Mouse (Mus musculus) Patski (cell line): ENCODE results near the gene Naa80. TPM values are rescaled to one million over a fixed set of nuclear protein-coding genes. Genes with fewer than 3 reads are reported as not detected.

Source experiments
- ATAC-seq: fragments of 100-300 bp; one replicate; pipeline ENCODE4 v1.8.0; 2021
- CTCF ChIA-PET: fragments of 350-600 bp; sonication (Branson Sonifier 250); formaldehyde crosslinking; loops from one replicate; lab custom pipeline; 2022; ENCODE audit warnings: inconsistent platforms; lab: Charles Lee
- POLR2A ChIA-PET: fragments of 350-600 bp; sonication (Branson Sonifier 250); formaldehyde crosslinking; loops from one replicate; lab custom pipeline; 2022; ENCODE audit warnings: antibody characterized with exemption, inconsistent platforms; lab: Charles Lee
- DNase-seq: peaks from one replicate; pipeline ENCODE4 v3.0.0-alpha.2; 2011; ENCODE audit warnings: low read depth, low spot score
- H3K27me3 ChIP-seq: fragments of 371-371 bp; one replicate; pipeline ENCODE4 v1.5.1; 2021
- CTCF ChIP-seq: fragments of 100-300 bp; IDR thresholded peaks from one replicate; pipeline ENCODE4 v1.5.1; 2021
- in situ Hi-C: fragments of 300-500 bp; cut with MboI; formaldehyde crosslinking; loops from 3 replicates; pipeline ENCODE4 v1.11.1; 2018; ENCODE audit warnings: low pct_unique_long_range_greater_than_20kb, mixed read lengths
- polyA plus RNA-seq: library from polyadenylated mRNA; unstranded; gene quantifications from one replicate; pipeline ENCODE4 v1.2.3, GENCODE M21; 2021

Gene Naa80
- polyA plus RNA-seq: 11.3 TPM

- ATAC-seq (no peak), DNase-seq (no peak)
- in situ Hi-C loops: no loop called here
- no peak for TF ChIP-seq CTCF
- H3K27me3 ChIP-seq: no peaks in the 10 kb centered on the region
- ChIA-PET CTCF (interaction anchor here (2.8 to 2.9 kb wide), 2 partner anchors 9 to 13 kb away, joined by 9 to 19 read pairs; partner anchors contain the start of gene Hyal2), POLR2A (interaction anchor here (1.2 kb wide), 1 partner anchor 9 kb away, joined by 4 read pairs; the partner anchor contains the start of gene Ifrd2)
Measured at GRCm38 (mm10) chr9:107578587-107578986, at the start of gene Naa80. Gene Naa80 (plus strand): TSS chr9:107578887.

GRCm38 (mm10) chr9:107533791-107534407, 44.8 kb upstream of the Naa80 start, which contains the start of gene Tmem115:
Gene Tmem115 (plus strand): TSS chr9:107533945.
- peak; percentile 97 for ATAC-seq
- CTCF ChIA-PET: no interaction called here
- in situ Hi-C loops: loop anchor here (25.0 kb wide), 1 partner anchor 847 kb away; the partner anchor contains the start of gene Tex264
- DNase-seq: peak; percentile 86
- POLR2A ChIA-PET: no interaction called here
- no peak for TF ChIP-seq CTCF
- H3K27me3 ChIP-seq: no peaks in the 10 kb centered on the region

- DNase-seq (no peak), ATAC-seq (peak; percentile 10)
- ChIA-PET POLR2A (no interaction called here), CTCF (no interaction called here)
- no peak for TF ChIP-seq CTCF
- in situ Hi-C loops: loop anchor here (25.0 kb wide), 1 partner anchor 847 kb away; the partner anchor contains the start of gene Tex264
- no peaks in the 10 kb centered on the region for H3K27me3 ChIP-seq
Measured at GRCm38 (mm10) chr9:107534408-107535202, 44.1 kb upstream of the Naa80 start.

GRCm38 (mm10) chr9:107538231-107538630, 40.5 kb upstream of the Naa80 start:
- in situ Hi-C loops: loop anchor here (25.0 kb wide), 1 partner anchor 851 kb away; the partner anchor contains the start of gene Tex264

GRCm38 (mm10) chr9:107538711-107539110, 40.0 kb upstream of the Naa80 start:
- in situ Hi-C loops: loop anchor here (25.0 kb wide), 1 partner anchor 851 kb away; the partner anchor contains the start of gene Tex264
- no peak for ATAC-seq
- H3K27me3 ChIP-seq: no peaks in the 10 kb centered on the region
- no peak for TF ChIP-seq CTCF
- ChIA-PET POLR2A (interaction anchor here (0.7 kb wide), 1 partner anchor 217 kb away, joined by 3 read pairs; no protein-coding TSS in a partner anchor), CTCF (interaction anchor here (1.4 kb wide), 1 partner anchor 10 kb away, joined by 3 read pairs; no protein-coding TSS in a partner anchor)
- no peak for DNase-seq

More at GRCm38 (mm10) chr9:107538231-107538630, 40.5 kb upstream of the Naa80 start:
- no peak for TF ChIP-seq CTCF
- no peak for DNase-seq
- no peaks in the 10 kb centered on the region for H3K27me3 ChIP-seq
- ATAC-seq: no peak
- CTCF ChIA-PET: no interaction called here
- POLR2A ChIA-PET: no interaction called here

GRCm38 (mm10) chr9:107539940-107540339, 38.7 kb upstream of the Naa80 start:
- DNase-seq: no peak

GRCm38 (mm10) chr9:107540420-107540819, 38.3 kb upstream of the Naa80 start:
- POLR2A ChIA-PET: interaction anchor here (2.0 kb wide), 1 partner anchor 14 kb away, joined by 10 read pairs; no protein-coding TSS in a partner anchor
- in situ Hi-C loops: loop anchor here (25.0 kb wide), 1 partner anchor 853 kb away; the partner anchor contains the start of gene Tex264
- no peak for TF ChIP-seq CTCF
- CTCF ChIA-PET: no interaction called here
- no peak for ATAC-seq
- H3K27me3 ChIP-seq: no peaks in the 10 kb centered on the region
- DNase-seq: no peak

More at GRCm38 (mm10) chr9:107539940-107540339, 38.7 kb upstream of the Naa80 start:
- H3K27me3 ChIP-seq: no peaks in the 10 kb centered on the region
- ChIA-PET POLR2A (no interaction called here), CTCF (interaction anchor here (1.4 kb wide), 1 partner anchor 9 kb away, joined by 3 read pairs; no protein-coding TSS in a partner anchor)
- in situ Hi-C loops: loop anchor here (25.0 kb wide), 1 partner anchor 853 kb away; the partner anchor contains the start of gene Tex264
- no peak for TF ChIP-seq CTCF
- ATAC-seq: no peak

GRCm38 (mm10) chr9:107541005-107541404, 37.7 kb upstream of the Naa80 start:
- TF ChIP-seq CTCF: no peak
- no peaks in the 10 kb centered on the region for H3K27me3 ChIP-seq
- CTCF ChIA-PET: no interaction called here
- POLR2A ChIA-PET: interaction anchor here (2.0 kb wide), 1 partner anchor 13 kb away, joined by 10 read pairs; no protein-coding TSS in a partner anchor
- ATAC-seq: no peak
- DNase-seq: no peak
- in situ Hi-C loops: loop anchor here (25.0 kb wide), 1 partner anchor 854 kb away; the partner anchor contains the start of gene Tex264

GRCm38 (mm10) chr9:107541474-107542351, 37.0 kb upstream of the Naa80 start, which contains the start of the genes Cyb561d2 and Nprl2:
Gene Cyb561d2 (minus strand): TSS chr9:107542193.
Gene Nprl2 (plus strand): TSS chr9:107542226.
- POLR2A ChIA-PET: interaction anchor here (1.6 to 2.0 kb wide), 2 partner anchors 12 to 15 kb away, joined by 4 to 10 read pairs; no protein-coding TSS in a partner anchor
- CTCF ChIA-PET: no interaction called here
- H3K27me3 ChIP-seq: no peaks in the 10 kb centered on the region
- ATAC-seq (peak; percentile 75), DNase-seq (no peak)
- in situ Hi-C loops: loop anchor here (25.0 kb wide), 1 partner anchor 854 kb away; the partner anchor contains the start of gene Tex264
- TF ChIP-seq CTCF: no peak
